Mouse (Mus musculus) hindbrain, embryonic 16.5 days (tissue): ENCODE results near the gene Ddx4. TPM values are rescaled to one million over a fixed set of nuclear protein-coding genes. Genes with fewer than 3 reads are reported as not detected.

Experiments used
- ATAC-seq: fragments of 200-750 bp; cut with Nextera tagmentation; 2 replicates; pipeline ENCODE4 v1.8.0; 2017; ENCODE audit warnings: moderate TSS enrichment, moderate library complexity
- H3K27ac ChIP-seq: fragments of 300-500 bp; sonication (generic); 2 replicates; pipeline ENCODE4 v1.5.1; 2014; ENCODE audit warnings: low read depth, mild to moderate bottlenecking, control low read depth, low read length, moderate library complexity
- H3K27me3 ChIP-seq: fragments of 300-500 bp; sonication (generic); replicated peaks from 2 replicates; pipeline ENCODE4 v1.6.1; 2014; ENCODE audit warnings: low read length; ENCODE audit not compliant: control insufficient read depth, insufficient read depth
- H3K36me3 ChIP-seq: fragments of 300-500 bp; sonication (generic); 2 replicates; pipeline ENCODE4 v1.6.1; 2014; ENCODE audit warnings: mild to moderate bottlenecking, low read length, moderate library complexity, mixed read lengths; ENCODE audit not compliant: control insufficient read depth, insufficient read depth
- H3K4me1 ChIP-seq: fragments of 300-500 bp; sonication (generic); 2 replicates; pipeline ENCODE4 v1.6.1; 2014; ENCODE audit warnings: low read depth, low read length; ENCODE audit not compliant: control insufficient read depth, insufficient read depth
- H3K4me2 ChIP-seq: fragments of 300-500 bp; sonication (generic); 2 replicates; pipeline ENCODE4 v1.6.1; 2014; ENCODE audit warnings: mild to moderate bottlenecking, low read length, control low read depth, moderate library complexity
- H3K4me3 ChIP-seq: fragments of 300-500 bp; sonication (generic); 2 replicates; pipeline ENCODE4 v1.5.1; 2014; ENCODE audit warnings: mild to moderate bottlenecking, low read length, control low read depth, moderate library complexity
- H3K9ac ChIP-seq: fragments of 300-500 bp; sonication (generic); 2 replicates; pipeline ENCODE4 v1.6.1; 2014; ENCODE audit warnings: low read depth, mild to moderate bottlenecking, control low read depth, low read length, moderate library complexity
- H3K9me3 ChIP-seq: fragments of 300-500 bp; sonication (generic); 2 replicates; pipeline ENCODE4 v1.6.1; 2014; ENCODE audit warnings: mild to moderate bottlenecking, low read length, moderate library complexity; ENCODE audit not compliant: control insufficient read depth
- WGBS: fragments of 180-500 bp; shearing (Covaris S2); extraction: QIAGEN DNeasy Blood & Tissue Kit; methylation state at CpG from one replicate; pipeline ENCODE4 v1.1.7; 2014; 5-methylcytosine and 5-hydroxymethylcytosine counted together
- polyA plus RNA-seq: library from polyadenylated mRNA; unstranded; fragments of >200 nt; fragmentation: Nextera tagmentation; extraction: Ambion mirVana; gene quantifications from 2 replicates; pipeline ENCODE4 v1.2.1, GENCODE M21; 2015

Ddx4 gene
- polyA plus RNA-seq, 1 experiment from 2014 or later: 0.84 TPM

GRCm38 (mm10) chr13:112644996-112645395, 7.3 kb downstream of the Ddx4 start:
- no peak for ATAC-seq
- H3K9ac ChIP-seq: no peak overlapping the region
- H3K27me3 ChIP-seq: no peaks in the 10 kb centered on the region
- H3K4me2 ChIP-seq: no peak overlapping the region
- H3K4me1 ChIP-seq: no peaks in the 10 kb centered on the region
- no peaks in the 10 kb centered on the region for H3K9me3 ChIP-seq
- H3K27ac ChIP-seq: no peak overlapping the region
- H3K4me3 ChIP-seq: no peak overlapping the region
- no peaks in the 10 kb centered on the region for H3K36me3 ChIP-seq
- 89% methylated on average over 3 of the region's 3 CpGs for WGBS

GRCm38 (mm10) chr13:112642897-112643296, 9.4 kb downstream of the Ddx4 start:
- Histone ChIP-seq H3K36me3 (no peaks in the 10 kb centered on the region), H3K9me3 (no peaks in the 10 kb centered on the region), H3K4me1 (no peaks in the 10 kb centered on the region), H3K4me2 (no peak overlapping the region), H3K9ac (no peak overlapping the region), H3K27ac (no peak overlapping the region), H3K27me3 (no peaks in the 10 kb centered on the region), H3K4me3 (no peak overlapping the region)
- ATAC-seq: no peak
- WGBS: 89% methylated on average over 3 of the region's 3 CpGs

- Histone ChIP-seq H3K4me1 (no peaks in the 10 kb centered on the region), H3K9me3 (no peaks in the 10 kb centered on the region), H3K4me3 (no peak overlapping the region), H3K4me2 (no peak overlapping the region), H3K36me3 (no peaks in the 10 kb centered on the region), H3K27ac (no peak overlapping the region), H3K9ac (no peak overlapping the region), H3K27me3 (no peaks in the 10 kb centered on the region)
- no peak for ATAC-seq
- 65% methylated on average over 4 of the region's 4 CpGs for WGBS
These were observed 13.2 kb downstream of the Ddx4 start for GRCm38 (mm10) chr13:112639111-112639510.

- Histone ChIP-seq H3K9me3 (no peaks in the 10 kb centered on the region), H3K4me1 (no peaks in the 10 kb centered on the region), H3K27me3 (no peaks in the 10 kb centered on the region), H3K27ac (no peak overlapping the region), H3K36me3 (no peaks in the 10 kb centered on the region), H3K9ac (no peak overlapping the region), H3K4me3 (no peak overlapping the region), H3K4me2 (no peak overlapping the region)
- no peak for ATAC-seq
- WGBS: 38% methylated on average over 3 of the region's 3 CpGs
These were observed 15.8 kb downstream of the Ddx4 start for GRCm38 (mm10) chr13:112636498-112636897.

GRCm38 (mm10) chr13:112635174-112635837, 17.0 kb downstream of the Ddx4 start:
- ATAC-seq: no peak
- H3K27ac ChIP-seq: no peak overlapping the region
- 59% methylated on average over 7 of the region's 7 CpGs for WGBS
- no peaks in the 10 kb centered on the region for H3K4me1 ChIP-seq
- H3K27me3 ChIP-seq: no peaks in the 10 kb centered on the region
- no peak overlapping the region for H3K9ac ChIP-seq
- H3K36me3 ChIP-seq: no peaks in the 10 kb centered on the region
- no peaks in the 10 kb centered on the region for H3K9me3 ChIP-seq
- no peak overlapping the region for H3K4me3 ChIP-seq
- no peak overlapping the region for H3K4me2 ChIP-seq

- H3K9ac ChIP-seq: no peak overlapping the region
- ATAC-seq: no peak
- H3K9me3 ChIP-seq: no peaks in the 10 kb centered on the region
- no peak overlapping the region for H3K4me2 ChIP-seq
- H3K4me1 ChIP-seq: no peaks in the 10 kb centered on the region
- H3K27me3 ChIP-seq: no peaks in the 10 kb centered on the region
- no peak overlapping the region for H3K27ac ChIP-seq
- no peak overlapping the region for H3K4me3 ChIP-seq
- H3K36me3 ChIP-seq: no peaks in the 10 kb centered on the region
These were observed 26.7 kb downstream of the Ddx4 start for GRCm38 (mm10) chr13:112625566-112625965.

GRCm38 (mm10) chr13:112624622-112625021, 27.7 kb downstream of the Ddx4 start:
- ATAC-seq: no peak
- no peaks in the 10 kb centered on the region for H3K9me3 ChIP-seq
- no peak overlapping the region for H3K4me2 ChIP-seq
- H3K36me3 ChIP-seq: no peaks in the 10 kb centered on the region
- 88% methylated on average over 3 of the region's 3 CpGs for WGBS
- no peak overlapping the region for H3K9ac ChIP-seq
- no peak overlapping the region for H3K27ac ChIP-seq
- H3K27me3 ChIP-seq: no peaks in the 10 kb centered on the region
- no peaks in the 10 kb centered on the region for H3K4me1 ChIP-seq
- no peak overlapping the region for H3K4me3 ChIP-seq

GRCm38 (mm10) chr13:112623656-112624055, 28.6 kb downstream of the Ddx4 start:
- ATAC-seq: no peak
- Histone ChIP-seq H3K27ac (no peak overlapping the region), H3K9ac (no peak overlapping the region), H3K4me3 (no peak overlapping the region), H3K4me1 (no peaks in the 10 kb centered on the region), H3K27me3 (no peaks in the 10 kb centered on the region), H3K36me3 (no peaks in the 10 kb centered on the region), H3K4me2 (no peak overlapping the region), H3K9me3 (no peaks in the 10 kb centered on the region)
- WGBS: 54% methylated on average over 7 of the region's 7 CpGs

- no peak for ATAC-seq
- H3K27ac ChIP-seq: no peak overlapping the region
These were observed 30.7 kb downstream of the Ddx4 start for GRCm38 (mm10) chr13:112621592-112621991.

GRCm38 (mm10) chr13:112608606-112609005, 43.7 kb downstream of the Ddx4 start:
- no peak for ATAC-seq
- no peak overlapping the region for H3K27ac ChIP-seq
- H3K4me1 ChIP-seq: no peaks in the 10 kb centered on the region
- H3K4me2 ChIP-seq: no peak overlapping the region
- 90% methylated on average over 3 of the region's 3 CpGs for WGBS
- H3K9ac ChIP-seq: no peak overlapping the region
- no peaks in the 10 kb centered on the region for H3K9me3 ChIP-seq
- no peak overlapping the region for H3K4me3 ChIP-seq
- no peaks in the 10 kb centered on the region for H3K36me3 ChIP-seq
- no peaks in the 10 kb centered on the region for H3K27me3 ChIP-seq

More at GRCm38 (mm10) chr13:112621592-112621991, 30.7 kb downstream of the Ddx4 start:
- H3K4me1 ChIP-seq: no peaks in the 10 kb centered on the region
- H3K4me2 ChIP-seq: no peak overlapping the region
- 76% methylated on average over 3 of the region's 3 CpGs for WGBS
- H3K27me3 ChIP-seq: no peaks in the 10 kb centered on the region
- H3K36me3 ChIP-seq: no peaks in the 10 kb centered on the region
- H3K9ac ChIP-seq: no peak overlapping the region
- H3K4me3 ChIP-seq: no peak overlapping the region
- no peaks in the 10 kb centered on the region for H3K9me3 ChIP-seq
